Mouse (Mus musculus): ENCODE data around the gene Aen.

- no peak for TF ChIP-seq CTCF (IDR thresholded peaks at IDR 0.05; ENCODE audit: low read depth)
- no peak for TF ChIP-seq EP300 (IDR thresholded peaks at IDR 0.05; ENCODE audit: low read depth)
Measured at GRCm38 (mm10) chr7:78918686-78919085, 23.0 kb downstream of the Aen start.

Measured in liver, embryonic 14.5 days (tissue).